Mouse (Mus musculus) limb, embryonic 14.5 days (tissue): ENCODE data around the gene Cpd. TPM values are rescaled to one million over a fixed set of nuclear protein-coding genes. Genes with fewer than 3 reads are reported as not detected.
A peak's percentile ranks its signal among the peaks of the same experiment; 100 is the strongest.

Experiments
- ATAC-seq: fragments of 200-750 bp; cut with Nextera tagmentation; 2 replicates; pipeline ENCODE4 v1.8.0; 2017; ENCODE audit warnings: low read depth, moderate number of reproducible peaks, moderate TSS enrichment; ENCODE audit not compliant: low FRiP score
- DNase-seq: peaks from one replicate; pipeline ENCODE4 v3.0.0-alpha.2; 2015; ENCODE audit warnings: low spot score
- H3K27ac ChIP-seq: fragments of 300-500 bp; sonication (generic); replicated peaks from 2 replicates; pipeline ENCODE4 v1.5.1; 2014; ENCODE audit warnings: low read depth, mild to moderate bottlenecking, low read length, moderate library complexity, mixed read lengths
- H3K27me3 ChIP-seq: fragments of 300-500 bp; sonication (generic); 2 replicates; pipeline ENCODE4 v1.6.1; 2014; ENCODE audit warnings: low read length, mixed read lengths; ENCODE audit not compliant: control insufficient read depth, insufficient read depth
- H3K36me3 ChIP-seq: fragments of 300-500 bp; sonication (generic); 2 replicates; pipeline ENCODE4 v1.6.1; 2014; ENCODE audit warnings: mild to moderate bottlenecking, low read length, moderate library complexity, mixed read lengths; ENCODE audit not compliant: control insufficient read depth, insufficient read depth
- H3K4me1 ChIP-seq: fragments of 300-500 bp; sonication (generic); 2 replicates; pipeline ENCODE4 v1.6.1; 2014; ENCODE audit warnings: antibody characterized with exemption, low read length, mixed read lengths; ENCODE audit not compliant: control insufficient read depth, insufficient read depth
- H3K4me2 ChIP-seq: fragments of 300-500 bp; sonication (generic); replicated peaks from 2 replicates; pipeline ENCODE4 v1.6.1; 2014; ENCODE audit warnings: low read depth, mild to moderate bottlenecking, low read length, moderate library complexity; ENCODE audit not compliant: severe bottlenecking
- H3K4me3 ChIP-seq: fragments of 300-500 bp; sonication (generic); replicated peaks from 2 replicates; pipeline ENCODE4 v1.5.1; 2014; ENCODE audit warnings: low read length
- H3K9ac ChIP-seq: fragments of 300-500 bp; sonication (generic); 2 replicates; pipeline ENCODE4 v1.6.1; 2014; ENCODE audit warnings: mild to moderate bottlenecking, low read depth, low read length, moderate library complexity; ENCODE audit not compliant: severe bottlenecking
- H3K9me3 ChIP-seq: fragments of 300-500 bp; sonication (generic); 2 replicates; pipeline ENCODE4 v1.6.1; 2016; ENCODE audit warnings: low read length; ENCODE audit not compliant: control insufficient read depth
- POLR2A ChIP-seq: fragments of 200-500 bp; IDR thresholded peaks from 2 replicates; pipeline ENCODE4 v1.8.0; 2012; ENCODE audit warnings: inconsistent platforms, mild to moderate bottlenecking, moderate library complexity, borderline replicate concordance; ENCODE audit not compliant: insufficient read depth, insufficient read length; ENCODE audit errors: extremely low read depth
- WGBS: fragments of 180-500 bp; shearing (Covaris S2); extraction: QIAGEN DNeasy Blood & Tissue Kit; methylation state at CpG from one replicate; pipeline ENCODE4 v1.1.7; 2014; 5-methylcytosine and 5-hydroxymethylcytosine counted together
- polyA plus RNA-seq, 2 experiments: library from polyadenylated mRNA; depleted of rRNA in 1 of 2; stranded (reverse) in 1 of 2; unstranded in 1 of 2; fragments of >200 nt; fragmentation: Nextera tagmentation in 1 of 2; extraction: Ambion mirVana in 1 of 2; gene quantifications; 2 replicates each; pipeline versions ENCODE4 v1.2.1 to v1.2.3; 2012 to 2014

The Cpd gene
- polyA plus RNA-seq, 2 experiments = 21.0 to 24.9 TPM

- Histone ChIP-seq H3K4me2 (no peak overlapping the region), H3K9me3 (no peaks in the 10 kb centered on the region), H3K4me1 (no peaks in the 10 kb centered on the region), H3K36me3 (no peaks in the 10 kb centered on the region), H3K27me3 (no peaks in the 10 kb centered on the region), H3K4me3 (no peak overlapping the region), H3K9ac (no peak overlapping the region), H3K27ac (no peak overlapping the region)
- no peak for TF ChIP-seq POLR2A
- DNase-seq (no peak), ATAC-seq (no peak)
- WGBS = 70% methylated on average over 6 of the region's 6 CpGs
Measured at GRCm38 (mm10) chr11:76874766-76875165, 27.9 kb upstream of the Cpd start.

- 78% methylated on average over 5 of the region's 5 CpGs for WGBS
- no peak overlapping the region for H3K4me3 ChIP-seq
- no peaks in the 10 kb centered on the region for H3K27me3 ChIP-seq
- H3K9ac ChIP-seq = no peak overlapping the region
- no peaks in the 10 kb centered on the region for H3K9me3 ChIP-seq
- H3K4me1 ChIP-seq = no peaks in the 10 kb centered on the region
- TF ChIP-seq POLR2A = no peak
- no peak overlapping the region for H3K27ac ChIP-seq
- peak; percentile 22 for DNase-seq
- no peak for ATAC-seq
- H3K36me3 ChIP-seq = no peaks in the 10 kb centered on the region
- H3K4me2 ChIP-seq = no peak overlapping the region
Measured at GRCm38 (mm10) chr11:76873865-76874264, 27.0 kb upstream of the Cpd start.

- Histone ChIP-seq H3K4me2 (no peak overlapping the region), H3K9me3 (no peaks in the 10 kb centered on the region), H3K36me3 (no peaks in the 10 kb centered on the region), H3K4me1 (no peaks in the 10 kb centered on the region), H3K27me3 (no peaks in the 10 kb centered on the region), H3K9ac (no peak overlapping the region), H3K27ac (no peak overlapping the region), H3K4me3 (no peak overlapping the region)
- ATAC-seq (no peak), DNase-seq (no peak)
- no peak for TF ChIP-seq POLR2A
- 62% methylated on average over 11 of the region's 11 CpGs for WGBS
Measured at GRCm38 (mm10) chr11:76872556-76873234, 25.9 kb upstream of the Cpd start.

- no peak overlapping the region for H3K27ac ChIP-seq
- H3K9ac ChIP-seq = no peak overlapping the region
- DNase-seq (no peak), ATAC-seq (no peak)
- no peak for TF ChIP-seq POLR2A
- no peak overlapping the region for H3K4me2 ChIP-seq
- 90% methylated on average over 3 of the region's 3 CpGs for WGBS
- H3K36me3 ChIP-seq = no peaks in the 10 kb centered on the region
- no peak overlapping the region for H3K4me3 ChIP-seq
- no peaks in the 10 kb centered on the region for H3K27me3 ChIP-seq
- no peaks in the 10 kb centered on the region for H3K9me3 ChIP-seq
- H3K4me1 ChIP-seq = no peaks in the 10 kb centered on the region
Measured at GRCm38 (mm10) chr11:76861185-76861584, 14.4 kb upstream of the Cpd start.

- H3K4me3 ChIP-seq = no peak overlapping the region
- H3K4me1 ChIP-seq = no peaks in the 10 kb centered on the region
- no peaks in the 10 kb centered on the region for H3K9me3 ChIP-seq
- 72% methylated on average over 5 of the region's 5 CpGs for WGBS
- no peaks in the 10 kb centered on the region for H3K27me3 ChIP-seq
- H3K36me3 ChIP-seq = no peaks in the 10 kb centered on the region
- H3K27ac ChIP-seq = no peak overlapping the region
- no peak overlapping the region for H3K4me2 ChIP-seq
- DNase-seq (no peak), ATAC-seq (no peak)
- no peak for TF ChIP-seq POLR2A
- H3K9ac ChIP-seq = no peak overlapping the region
Measured at GRCm38 (mm10) chr11:76859261-76859660, 12.4 kb upstream of the Cpd start.
